Mouse (Mus musculus) thymus, adult 2 months (tissue): ENCODE measurements around the gene Clec12a.

Experiments
- CTCF ChIP-seq: fragments of 200-500 bp; IDR thresholded peaks from 2 replicates; pipeline ENCODE4 v1.5.1; 2012; ENCODE audit warnings: mild to moderate bottlenecking, control low read depth, low read length, moderate library complexity, borderline replicate concordance; ENCODE audit not compliant: control insufficient read depth, poor library complexity, insufficient read depth; ENCODE audit errors: extremely low read depth
- POLR2A ChIP-seq: fragments of 200-500 bp; IDR thresholded peaks from 2 replicates; pipeline ENCODE4 v1.6.1; 2012; ENCODE audit warnings: mild to moderate bottlenecking, low read length, control low read depth, moderate library complexity; ENCODE audit not compliant: control insufficient read depth, poor library complexity, insufficient read depth; ENCODE audit errors: extremely low read depth

- no peak for TF ChIP-seq POLR2A
- TF ChIP-seq CTCF: no peak
Observed at GRCm38 (mm10) chr6:129344408-129344807, 1.9 kb downstream of the Clec12a start.
